Mouse (Mus musculus): ENCODE results near the gene Dnah6.

Dnah6 gene

GRCm38 (mm10) chr6:73221189-73221957 is at the start of gene Dnah6:
Gene Dnah6 (minus strand): TSS chr6:73221651.
- DNase-seq (ENCODE audit: low read depth, low spot score): peak; percentile 98

- DNase-seq (ENCODE audit: low read depth, low spot score): no peak
Observed at GRCm38 (mm10) chr6:73269374-73269773, 47.9 kb upstream of the Dnah6 start.

GRCm38 (mm10) chr6:73267738-73268311 is 46.4 kb upstream of the Dnah6 start:
- no peak for DNase-seq (ENCODE audit: low read depth, low spot score)

- DNase-seq (ENCODE audit: low read depth, low spot score): peak; percentile 18
Observed at GRCm38 (mm10) chr6:73264801-73265200, 43.4 kb upstream of the Dnah6 start.

GRCm38 (mm10) chr6:73260110-73260509 is 38.7 kb upstream of the Dnah6 start:
- no peak for DNase-seq (ENCODE audit: low read depth, low spot score)

- no peak for DNase-seq (ENCODE audit: low read depth, low spot score)
Observed at GRCm38 (mm10) chr6:73257068-73257467, 35.6 kb upstream of the Dnah6 start.

- DNase-seq (ENCODE audit: low read depth, low spot score): no peak
Observed at GRCm38 (mm10) chr6:73254307-73255228, 33.1 kb upstream of the Dnah6 start.

GRCm38 (mm10) chr6:73253584-73253983 is 32.1 kb upstream of the Dnah6 start:
- no peak for DNase-seq (ENCODE audit: low read depth, low spot score)

GRCm38 (mm10) chr6:73253006-73253405 is 31.6 kb upstream of the Dnah6 start:
- no peak for DNase-seq (ENCODE audit: low read depth, low spot score)

- no peak for DNase-seq (ENCODE audit: low read depth, low spot score)
Observed at GRCm38 (mm10) chr6:73252396-73252795, 30.9 kb upstream of the Dnah6 start.

- DNase-seq (ENCODE audit: low read depth, low spot score): no peak
Observed at GRCm38 (mm10) chr6:73251336-73251735, 29.9 kb upstream of the Dnah6 start.

GRCm38 (mm10) chr6:73249851-73250250 is 28.4 kb upstream of the Dnah6 start:
- no peak for DNase-seq (ENCODE audit: low read depth, low spot score)

GRCm38 (mm10) chr6:73249049-73249422 is 27.6 kb upstream of the Dnah6 start:
- DNase-seq (ENCODE audit: low read depth, low spot score): no peak

GRCm38 (mm10) chr6:73248237-73249048 is 27.0 kb upstream of the Dnah6 start, which contains the start of gene Suclg1:
Gene Suclg1 (plus strand): TSS chr6:73248382.
- DNase-seq (ENCODE audit: low read depth, low spot score): peak; percentile 89

- DNase-seq (ENCODE audit: low read depth, low spot score): peak; percentile 89
Observed at GRCm38 (mm10) chr6:73247452-73247851, 26.0 kb upstream of the Dnah6 start.

- no peak for DNase-seq (ENCODE audit: low read depth, low spot score)
Observed at GRCm38 (mm10) chr6:73246821-73247220, 25.4 kb upstream of the Dnah6 start.

GRCm38 (mm10) chr6:73235650-73236049 is 14.2 kb upstream of the Dnah6 start:
- DNase-seq (ENCODE audit: low read depth, low spot score): no peak

- no peak for DNase-seq (ENCODE audit: low read depth, low spot score)
Observed at GRCm38 (mm10) chr6:73234302-73234900, 12.9 kb upstream of the Dnah6 start.

GRCm38 (mm10) chr6:73233202-73233726 is 11.8 kb upstream of the Dnah6 start:
- peak; percentile 70 for DNase-seq (ENCODE audit: low read depth, low spot score)

GRCm38 (mm10) chr6:73232152-73232584 is 10.7 kb upstream of the Dnah6 start:
- DNase-seq (ENCODE audit: low read depth, low spot score): peak; percentile 91

- DNase-seq (ENCODE audit: low read depth, low spot score): peak; percentile 33
Observed at GRCm38 (mm10) chr6:73228881-73229280, 7.4 kb upstream of the Dnah6 start.
